Mouse (Mus musculus) layer of hippocampus, adult 18-20 months (tissue): ENCODE measurements around the gene Mocs1. TPM values are rescaled to one million over a fixed set of nuclear protein-coding genes. Genes with fewer than 3 reads are reported as not detected.
A peak's percentile ranks its signal among the peaks of the same experiment; 100 is the strongest.
"Not testable (repeated sequence)": the region's sequence is repeated elsewhere in the genome, so short reads cannot be mapped to it uniquely, and the experiment has no call there.

Experiments used
- DNase-seq, 2 experiments: peaks; one replicate each; pipeline ENCODE4 v3.0.0; 2022; ENCODE audit warnings: low spot score in 2 of 2
- total RNA-seq, 2 experiments: library from RNA; stranded (reverse); gene quantifications; 2 replicates each; pipeline ENCODE4 v1.2.3; 2021

Mocs1 gene
- total RNA-seq, 2 experiments from 2014 or later: 14.1 to 15.6 TPM

DNA sequence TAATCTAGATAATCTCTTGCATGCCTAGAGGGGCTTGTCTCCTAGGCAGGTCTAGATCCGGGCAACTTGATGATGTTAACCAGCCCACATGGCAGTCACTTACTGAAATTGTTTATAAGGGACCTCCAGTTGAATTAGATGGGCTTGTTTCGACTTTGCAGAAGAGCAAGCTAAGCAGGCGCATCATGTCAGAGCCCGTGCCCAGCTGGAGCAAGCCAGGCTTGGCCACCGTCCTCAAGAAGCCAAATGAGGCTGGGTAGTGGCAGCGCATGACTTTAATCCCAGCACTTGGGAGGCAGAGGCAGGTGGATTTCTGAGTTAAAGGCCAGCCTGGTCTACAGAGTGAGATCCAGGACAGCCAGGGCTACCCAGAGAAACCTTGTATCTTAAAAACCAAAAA is 3.0 kb downstream of the Mocs1 start:
- no peak for DNase-seq

- peak in 1 of 2 experiments; percentile 33 for DNase-seq
These were observed 4.0 kb downstream of the Mocs1 start for GRCm38 (mm10) chr17:49432071-49432711.

- DNase-seq: no peak
These were observed 4.9 kb downstream of the Mocs1 start for GRCm38 (mm10) chr17:49433071-49433470.

GRCm38 (mm10) chr17:49434236-49434635 is 6.1 kb downstream of the Mocs1 start:
- no peak for DNase-seq

GRCm38 (mm10) chr17:49435081-49435480 is 6.9 kb downstream of the Mocs1 start:
- no peak for DNase-seq

DNA sequence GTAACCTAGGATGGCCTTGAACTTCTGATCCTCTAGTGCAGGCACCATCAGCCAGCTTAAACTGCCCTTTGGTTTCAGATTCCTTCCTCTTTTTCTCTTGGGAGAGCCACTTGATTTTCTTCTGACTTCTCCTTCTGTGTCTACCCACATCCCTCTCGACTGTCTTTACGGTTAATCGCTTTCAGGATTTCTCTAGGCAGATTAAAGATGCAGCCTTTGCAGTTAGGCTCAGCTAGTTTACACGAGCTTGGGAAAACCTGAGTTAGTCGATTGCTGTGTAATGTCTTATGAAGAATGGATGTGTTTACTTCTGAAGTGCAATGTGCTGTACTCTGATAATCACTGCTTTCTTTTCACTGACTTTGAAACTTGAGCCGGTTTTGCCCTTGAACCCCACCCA is 8.5 kb downstream of the Mocs1 start:
- DNase-seq: no peak

DNA sequence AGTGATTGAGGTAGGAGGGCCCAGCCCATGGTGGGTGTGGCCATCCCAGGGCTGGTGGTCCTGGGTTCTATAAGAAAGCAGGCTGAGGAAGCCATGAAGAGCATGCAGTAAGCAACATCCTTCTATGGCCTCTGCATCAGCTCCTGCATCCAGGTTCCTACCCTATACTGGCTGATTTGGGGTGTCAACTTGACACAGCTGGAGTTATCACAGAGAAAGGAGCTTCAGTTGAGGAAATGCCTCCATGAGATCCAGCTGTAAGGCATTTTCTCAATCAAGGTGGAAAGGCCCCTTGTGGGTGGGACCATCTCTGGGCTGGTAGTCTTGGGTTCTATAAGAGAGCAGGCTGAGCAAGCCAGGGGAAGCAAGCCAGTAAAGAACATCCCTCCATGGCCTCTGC is 9.1 kb downstream of the Mocs1 start:
- DNase-seq: not testable (repeated sequence)

DNA sequence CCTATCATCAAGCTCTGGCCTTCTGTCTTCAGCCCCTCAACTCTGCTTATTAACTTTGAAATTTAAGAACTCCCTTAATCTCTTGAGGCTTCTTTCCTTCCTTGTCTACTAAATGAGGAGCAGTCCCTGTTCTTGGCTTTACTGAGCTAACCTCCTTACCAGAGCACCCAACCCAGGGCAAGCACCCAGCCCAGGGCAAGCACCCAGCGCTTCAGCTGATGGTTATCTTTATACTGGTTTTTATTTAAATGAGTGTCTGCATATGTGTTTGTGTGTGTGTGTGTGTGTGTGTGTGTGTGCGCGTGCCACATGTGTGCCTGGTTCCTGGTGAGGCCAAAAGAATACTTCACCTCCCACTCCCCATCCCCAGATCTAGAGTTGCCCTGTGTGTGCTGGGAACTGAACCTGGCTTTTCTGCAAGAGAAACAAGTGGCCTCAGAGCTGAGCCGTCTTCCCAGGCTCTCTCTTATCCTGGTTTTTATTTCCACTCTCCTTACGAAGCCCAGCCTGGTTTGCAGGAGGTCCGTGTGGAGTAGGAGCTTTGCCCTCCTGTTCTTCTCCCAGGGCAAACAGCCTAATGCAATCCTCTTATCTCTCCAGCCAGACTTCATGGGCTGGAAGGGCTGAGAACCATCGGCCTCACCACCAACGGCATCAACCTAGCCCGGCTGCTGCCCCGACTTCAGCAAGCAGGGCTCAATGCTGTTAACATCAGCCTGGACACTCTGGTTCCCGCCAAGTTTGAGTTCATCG is 10.8 kb downstream of the Mocs1 start:
- DNase-seq: no peak

GRCm38 (mm10) chr17:49439706-49440105 is 11.5 kb downstream of the Mocs1 start:
- no peak for DNase-seq

DNA sequence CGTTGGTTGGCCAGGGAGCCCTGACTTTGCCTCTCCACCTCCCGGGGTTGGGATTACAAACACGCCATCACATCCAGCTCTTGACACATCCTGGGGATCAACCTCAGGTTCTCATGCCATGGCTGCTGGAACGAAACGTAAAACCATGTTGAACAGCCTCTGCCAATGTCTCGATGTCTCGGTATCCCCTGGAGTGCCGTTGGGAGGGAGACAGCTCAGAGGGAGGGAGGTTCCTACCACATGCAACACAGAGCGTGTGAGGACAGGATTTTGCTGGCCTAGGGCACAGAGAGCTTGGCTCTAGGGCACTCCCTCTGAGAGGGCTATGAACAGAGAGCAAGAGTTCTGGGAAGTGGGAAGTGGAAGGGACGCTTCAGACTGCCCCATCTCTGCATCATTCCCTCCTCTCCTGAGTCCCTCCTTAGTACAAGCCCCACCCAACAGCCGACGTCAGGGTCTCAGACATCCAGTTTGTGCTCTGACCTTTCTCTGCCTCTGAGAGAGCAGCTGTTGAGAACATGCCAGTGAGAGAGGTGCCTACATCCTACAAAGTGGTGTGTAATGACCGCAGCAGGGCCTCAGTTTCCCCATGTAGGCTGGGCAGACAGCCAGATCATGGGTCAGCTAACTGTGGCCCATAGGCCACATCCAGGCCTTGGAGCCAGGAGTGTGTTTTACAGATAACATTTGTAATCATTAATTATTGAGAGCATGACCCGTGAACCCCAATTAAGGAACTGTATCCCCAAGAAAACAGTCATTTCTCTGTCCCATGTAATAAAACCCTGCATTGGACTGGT is 12.4 kb downstream of the Mocs1 start:
- DNase-seq: no peak

- not testable (repeated sequence) for DNase-seq
These were observed 14.7 kb downstream of the Mocs1 start for GRCm38 (mm10) chr17:49442841-49443240.

- no peak for DNase-seq
These were observed 20.5 kb downstream of the Mocs1 start for GRCm38 (mm10) chr17:49448570-49449229.

DNA sequence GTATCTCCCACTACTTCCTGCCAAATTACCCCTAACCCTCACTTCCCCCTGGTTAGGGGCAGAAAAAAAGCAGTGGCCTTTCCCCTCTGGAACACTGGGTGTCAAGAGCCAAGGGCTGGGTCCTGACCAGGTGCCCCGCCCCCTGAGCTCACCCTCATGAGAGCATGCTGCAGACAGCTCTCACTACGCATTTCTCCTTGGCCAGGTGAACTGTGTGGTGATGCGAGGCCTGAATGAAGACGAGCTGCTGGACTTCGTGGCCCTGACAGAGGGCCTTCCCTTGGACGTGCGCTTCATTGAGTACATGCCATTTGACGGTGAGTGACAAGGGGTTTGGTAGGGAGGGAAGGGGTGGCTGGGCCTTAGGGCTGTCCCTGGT is 21.1 kb downstream of the Mocs1 start:
- no peak for DNase-seq

GRCm38 (mm10) chr17:49450922-49451321 is 22.8 kb downstream of the Mocs1 start:
- no peak for DNase-seq

DNA sequence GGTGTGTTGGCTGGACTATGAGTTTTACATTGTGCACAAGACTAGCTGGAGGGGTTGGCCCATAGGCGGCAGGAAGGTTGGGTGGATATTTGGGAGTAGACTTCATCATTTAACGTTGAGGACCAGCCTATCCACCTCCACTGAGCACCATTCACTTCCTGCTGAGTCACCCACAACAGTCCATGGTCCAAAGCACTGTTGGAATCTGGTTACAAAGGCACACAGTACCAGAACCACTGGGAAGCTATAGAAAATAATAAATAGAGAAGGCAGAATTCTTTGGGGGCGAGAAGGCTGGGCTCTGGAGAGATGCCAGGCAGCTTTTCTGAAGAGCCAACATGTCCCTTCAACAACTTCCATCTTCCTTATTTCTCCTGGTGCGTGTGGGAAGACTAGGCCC is 28.2 kb downstream of the Mocs1 start:
- DNase-seq: no peak

DNA sequence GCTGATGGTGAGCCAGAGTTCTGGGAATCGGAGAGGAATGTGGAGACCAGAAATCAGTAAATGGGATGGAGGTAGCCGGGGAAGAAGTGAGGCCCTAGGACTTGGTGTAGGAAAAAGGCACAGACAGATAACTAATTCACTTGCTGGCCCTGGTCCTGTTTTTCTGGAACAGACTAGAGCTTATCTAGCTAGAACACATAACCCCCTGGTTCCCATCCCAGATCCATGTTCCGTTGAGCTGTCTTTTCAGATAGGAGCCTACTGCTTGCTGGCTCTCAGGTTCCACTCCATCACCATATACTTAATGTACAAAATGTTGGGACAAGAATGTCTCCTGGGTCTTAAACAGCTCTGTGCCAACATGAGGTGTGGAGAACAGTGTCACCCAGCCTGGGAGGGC is 29.7 kb downstream of the Mocs1 start:
- no peak for DNase-seq

DNA sequence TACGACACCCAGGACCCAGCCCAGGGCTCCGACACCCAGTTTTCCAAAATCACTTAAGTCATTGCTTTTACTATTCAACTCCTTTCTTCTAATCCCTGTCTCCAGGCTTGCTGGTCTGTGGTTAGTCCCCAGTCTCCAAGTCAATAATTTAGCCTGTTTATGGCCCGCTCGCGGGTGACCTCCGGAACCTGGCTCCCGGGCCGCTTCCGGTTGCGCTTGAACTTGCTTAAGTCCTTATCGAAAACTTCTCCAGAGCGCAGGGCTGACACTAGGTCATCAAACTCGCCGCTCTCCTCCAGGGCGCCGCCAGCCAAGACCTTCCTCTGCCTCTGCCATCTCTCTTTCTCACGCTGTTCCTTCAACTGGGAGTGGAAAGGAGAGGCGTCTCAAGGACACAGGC is 30.2 kb downstream of the Mocs1 start:
- DNase-seq: no peak

DNA sequence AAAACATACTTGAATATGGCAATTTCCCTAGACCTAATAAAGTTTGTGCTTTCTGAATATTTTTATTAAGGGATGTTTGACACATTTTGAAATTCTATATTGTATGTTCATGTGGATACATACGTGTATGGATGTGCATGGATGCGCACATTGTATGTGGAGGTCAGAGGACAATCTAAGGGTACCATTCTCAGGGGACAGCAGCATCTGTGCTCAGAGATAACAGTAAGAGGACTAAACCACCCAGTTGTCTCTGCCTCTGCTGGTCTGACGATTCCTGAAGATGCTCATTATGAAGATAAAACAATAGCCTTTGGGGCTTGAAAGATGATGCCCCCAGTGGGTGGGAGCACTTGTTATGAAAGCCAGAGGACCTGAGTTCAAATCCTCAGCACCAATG is 36.7 kb downstream of the Mocs1 start:
- no peak for DNase-seq

DNA sequence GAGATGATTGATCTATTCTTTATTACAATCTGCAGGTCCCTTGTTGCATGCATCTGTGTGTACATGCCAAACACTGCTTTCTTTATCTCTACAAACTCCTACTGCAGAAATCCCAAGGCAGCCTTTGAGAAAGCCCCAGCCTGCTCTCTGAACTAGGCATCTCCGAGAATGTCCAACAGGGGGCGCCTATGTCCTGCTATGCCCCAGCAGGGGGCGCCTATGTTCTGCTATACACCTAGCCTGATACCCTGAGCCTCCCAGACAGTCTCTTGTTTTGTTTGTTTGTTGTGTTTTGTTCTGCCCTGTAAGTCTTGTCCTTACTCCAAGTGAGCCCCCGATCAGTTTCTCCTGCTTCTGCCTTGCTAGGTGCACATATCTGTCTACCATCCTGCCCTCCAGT is 40.1 kb downstream of the Mocs1 start:
- DNase-seq: peak; percentile 70 to 92

GRCm38 (mm10) chr17:49472626-49473025 is 44.5 kb downstream of the Mocs1 start:
- no peak for DNase-seq

GRCm38 (mm10) chr17:49474051-49474450 is 45.9 kb downstream of the Mocs1 start:
- peak; percentile 34 to 41 for DNase-seq

- no peak for DNase-seq
These were observed 47.0 kb downstream of the Mocs1 start for GRCm38 (mm10) chr17:49475174-49475573.
